Mouse (Mus musculus) neural tube, embryonic 15.5 days (tissue): ENCODE data around the gene Fkbp4. TPM values are rescaled to one million over a fixed set of nuclear protein-coding genes. Genes with fewer than 3 reads are reported as not detected.

Experiments used
- ATAC-seq: fragments of 200-750 bp; cut with Nextera tagmentation; 2 replicates; pipeline ENCODE4 v1.8.0; 2017; ENCODE audit warnings: mild to moderate bottlenecking, moderate TSS enrichment, moderate library complexity; ENCODE audit not compliant: low FRiP score
- H3K27ac ChIP-seq: fragments of 300-500 bp; sonication (generic); replicated peaks from 2 replicates; pipeline ENCODE4 v1.5.1; 2015; ENCODE audit warnings: mild to moderate bottlenecking, inconsistent platforms
- H3K27me3 ChIP-seq: fragments of 300-500 bp; sonication (generic); replicated peaks from 2 replicates; pipeline ENCODE4 v1.6.1; 2015; ENCODE audit warnings: inconsistent platforms
- H3K36me3 ChIP-seq: fragments of 300-500 bp; sonication (generic); 2 replicates; pipeline ENCODE4 v1.6.1; 2015; ENCODE audit warnings: inconsistent platforms
- H3K4me1 ChIP-seq: fragments of 300-500 bp; sonication (generic); 2 replicates; pipeline ENCODE4 v1.6.1; 2015; ENCODE audit warnings: inconsistent platforms
- H3K4me2 ChIP-seq: fragments of 300-500 bp; sonication (generic); 2 replicates; pipeline ENCODE4 v1.6.1; 2015; ENCODE audit warnings: inconsistent platforms, mild to moderate bottlenecking, moderate library complexity
- H3K4me3 ChIP-seq: fragments of 300-500 bp; sonication (generic); replicated peaks from 2 replicates; pipeline ENCODE4 v1.5.1; 2015; ENCODE audit warnings: mild to moderate bottlenecking, inconsistent platforms
- H3K9ac ChIP-seq: fragments of 300-500 bp; sonication (generic); replicated peaks from 2 replicates; pipeline ENCODE4 v1.6.1; 2015; ENCODE audit warnings: mild to moderate bottlenecking, inconsistent platforms
- H3K9me3 ChIP-seq: fragments of 300-500 bp; sonication (generic); replicated peaks from 2 replicates; pipeline ENCODE4 v1.6.1; 2016; ENCODE audit warnings: inconsistent platforms
- WGBS: fragments of 180-500 bp; shearing (Covaris S2); methylation state at CpG from one replicate; pipeline ENCODE4 v1.1.7; 2015; ENCODE audit warnings: mixed read lengths; 5-methylcytosine and 5-hydroxymethylcytosine counted together
- polyA plus RNA-seq: library from polyadenylated mRNA; unstranded; fragments of >200 nt; fragmentation: Nextera tagmentation; extraction: Ambion mirVana; gene quantifications from 2 replicates; pipeline ENCODE4 v1.2.1, GENCODE M21; 2015

Fkbp4 gene
- polyA plus RNA-seq, 1 experiment from 2014 or later: 319 TPM

- H3K4me2 ChIP-seq: no peak overlapping the region
- H3K4me3 ChIP-seq: no peak overlapping the region
- H3K27me3 ChIP-seq: no peaks in the 10 kb centered on the region
- H3K9me3 ChIP-seq: no peaks in the 10 kb centered on the region
- no peak overlapping the region for H3K9ac ChIP-seq
- H3K4me1 ChIP-seq: no peaks in the 10 kb centered on the region
- no peak overlapping the region for H3K27ac ChIP-seq
- 80% methylated on average over 14 of the region's 14 CpGs for WGBS
- ATAC-seq: no peak
- H3K36me3 ChIP-seq: no peaks in the 10 kb centered on the region
Observed at GRCm38 (mm10) chr6:128460729-128461503, 22.4 kb upstream of the Fkbp4 start.

- no peak overlapping the region for H3K4me3 ChIP-seq
- no peaks in the 10 kb centered on the region for H3K27me3 ChIP-seq
- H3K4me1 ChIP-seq: no peaks in the 10 kb centered on the region
- 47% methylated on average over 2 of the region's 2 CpGs for whole genome bisulfite sequencing
- H3K9ac ChIP-seq: no peak overlapping the region
- H3K4me2 ChIP-seq: no peak overlapping the region
- ATAC-seq: no peak
- no peaks in the 10 kb centered on the region for H3K9me3 ChIP-seq
- no peaks in the 10 kb centered on the region for H3K36me3 ChIP-seq
- H3K27ac ChIP-seq: no peak overlapping the region
Observed at GRCm38 (mm10) chr6:128460321-128460720, 21.8 kb upstream of the Fkbp4 start.

GRCm38 (mm10) chr6:128457186-128457585, 18.7 kb upstream of the Fkbp4 start:
- Histone ChIP-seq H3K4me2 (no peak overlapping the region), H3K27me3 (no peaks in the 10 kb centered on the region), H3K9ac (no peak overlapping the region), H3K9me3 (no peaks in the 10 kb centered on the region), H3K4me1 (no peaks in the 10 kb centered on the region), H3K4me3 (no peak overlapping the region), H3K27ac (no peak overlapping the region), H3K36me3 (no peaks in the 10 kb centered on the region)
- ATAC-seq: no peak
- WGBS: 89% methylated on average over 5 of the region's 5 CpGs

- ATAC-seq: no peak
- 87% methylated on average over 12 of the region's 12 CpGs for WGBS
Observed at GRCm38 (mm10) chr6:128455835-128456605, 17.5 kb upstream of the Fkbp4 start.

GRCm38 (mm10) chr6:128447063-128447462, 8.6 kb upstream of the Fkbp4 start:
- Histone ChIP-seq H3K9me3 (no peaks in the 10 kb centered on the region), H3K4me2 (no peak overlapping the region), H3K4me1 (peaks cover 9% of the 10 kb centered on the region), H3K27ac (no peak overlapping the region), H3K9ac (no peak overlapping the region), H3K4me3 (no peak overlapping the region), H3K27me3 (no peaks in the 10 kb centered on the region), H3K36me3 (no peaks in the 10 kb centered on the region)
- 94% methylated on average over 5 of the region's 5 CpGs for WGBS
- no peak for ATAC-seq

More at GRCm38 (mm10) chr6:128455835-128456605, 17.5 kb upstream of the Fkbp4 start:
- H3K4me1 ChIP-seq: no peaks in the 10 kb centered on the region
- no peaks in the 10 kb centered on the region for H3K27me3 ChIP-seq
- H3K9ac ChIP-seq: no peak overlapping the region
- H3K27ac ChIP-seq: no peak overlapping the region
- no peaks in the 10 kb centered on the region for H3K9me3 ChIP-seq
- no peak overlapping the region for H3K4me2 ChIP-seq
- no peak overlapping the region for H3K4me3 ChIP-seq
- H3K36me3 ChIP-seq: no peaks in the 10 kb centered on the region

GRCm38 (mm10) chr6:128445761-128446535, 7.5 kb upstream of the Fkbp4 start:
- no peaks in the 10 kb centered on the region for H3K27me3 ChIP-seq
- H3K4me3 ChIP-seq: peak overlapping the region; percentile 10; the same call in 1 of the 2 replicates
- H3K4me1 ChIP-seq: peaks cover 9% of the 10 kb centered on the region
- H3K4me2 ChIP-seq: peak overlapping the region; percentile 51
- no peak overlapping the region for H3K9ac ChIP-seq
- WGBS: 16% methylated on average over 14 of the region's 14 CpGs
- no peaks in the 10 kb centered on the region for H3K36me3 ChIP-seq
- peak; percentile 81 for ATAC-seq
- no peaks in the 10 kb centered on the region for H3K9me3 ChIP-seq
- no peak overlapping the region for H3K27ac ChIP-seq

- Histone ChIP-seq H3K36me3 (peaks cover 11% of the 10 kb centered on the region), H3K27me3 (no peaks in the 10 kb centered on the region), H3K27ac (no peak overlapping the region), H3K4me2 (no peak overlapping the region), H3K4me1 (peaks cover 27% of the 10 kb centered on the region), H3K4me3 (no peak overlapping the region), H3K9me3 (no peaks in the 10 kb centered on the region), H3K9ac (no peak overlapping the region)
- ATAC-seq: no peak
- WGBS: 90% methylated on average over 2 of the region's 2 CpGs
Observed at GRCm38 (mm10) chr6:128440238-128440637, 1.8 kb upstream of the Fkbp4 start.

GRCm38 (mm10) chr6:128438871-128439341, 429 bp upstream of the Fkbp4 start:
- H3K4me1 ChIP-seq: peaks cover 27% of the 10 kb centered on the region
- ATAC-seq: peak; percentile 34
- peak overlapping the region; percentile 79 for H3K4me2 ChIP-seq
- peak overlapping the region; percentile 95 for H3K27ac ChIP-seq
- H3K9ac ChIP-seq: peak overlapping the region; percentile 97
- peaks cover 24% of the 10 kb centered on the region for H3K36me3 ChIP-seq
- 28% methylated on average over 18 of the region's 18 CpGs for WGBS
- H3K4me3 ChIP-seq: peak overlapping the region; percentile 99
- no peaks in the 10 kb centered on the region for H3K9me3 ChIP-seq
- H3K27me3 ChIP-seq: no peaks in the 10 kb centered on the region

GRCm38 (mm10) chr6:128437731-128438316, 653 bp downstream of the Fkbp4 start:
- Histone ChIP-seq H3K36me3 (peaks cover 35% of the 10 kb centered on the region), H3K9ac (peak overlapping the region; percentile 97), H3K4me3 (peak overlapping the region; percentile 99), H3K27me3 (no peaks in the 10 kb centered on the region), H3K9me3 (no peaks in the 10 kb centered on the region), H3K4me1 (peaks cover 29% of the 10 kb centered on the region), H3K4me2 (peak overlapping the region; percentile 79), H3K27ac (peak overlapping the region; percentile 95)
- ATAC-seq: peak; percentile 81
- WGBS: under 1% methylated on average over 52 of the region's 52 CpGs

GRCm38 (mm10) chr6:128437288-128437687, 1.2 kb downstream of the Fkbp4 start:
- no peak for ATAC-seq
- Histone ChIP-seq H3K4me2 (peak overlapping the region; percentile 79), H3K9me3 (no peaks in the 10 kb centered on the region), H3K4me1 (peaks cover 35% of the 10 kb centered on the region), H3K4me3 (peak overlapping the region; percentile 99), H3K27me3 (no peaks in the 10 kb centered on the region), H3K27ac (peak overlapping the region; percentile 95), H3K36me3 (peaks cover 40% of the 10 kb centered on the region), H3K9ac (peak overlapping the region; percentile 97)
- WGBS: 3% methylated on average over 10 of the region's 10 CpGs
